Mouse (Mus musculus) stomach, adult 2 months (tissue): ENCODE measurements around the gene Amz1. TPM values are rescaled to one million over a fixed set of nuclear protein-coding genes. Genes with fewer than 3 reads are reported as not detected.

Source experiments
- polyA plus RNA-seq: library from polyadenylated mRNA; depleted of rRNA; stranded (reverse); fragments of >200 nt; gene quantifications from 2 replicates; pipeline ENCODE4 v1.2.3, GENCODE M21; 2012; rRNA removed

Amz1 gene
- 0.87 and 0.98 TPM in 2 replicates for polyA plus RNA-seq

DNA sequence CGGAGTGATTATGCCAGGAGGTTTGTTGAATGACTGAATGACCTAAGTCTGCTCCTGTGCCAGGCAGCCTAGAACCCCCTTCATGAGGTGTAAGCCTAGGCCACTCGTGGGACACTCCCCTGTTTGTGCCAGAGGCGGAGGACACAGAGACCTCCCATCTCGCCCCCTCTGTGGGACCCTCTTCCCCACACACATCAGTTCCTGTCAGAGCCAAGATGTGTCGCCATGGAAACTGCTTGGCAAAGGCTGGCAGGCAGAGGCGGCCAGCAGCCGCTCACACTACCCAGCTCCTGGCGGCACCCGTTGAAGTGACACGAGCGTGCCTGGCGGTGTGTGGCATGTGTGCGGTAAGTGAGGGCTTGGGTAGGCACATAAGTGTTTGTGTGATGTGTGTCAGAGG, at the start of gene Amz1:
TSS of gene Amz1 (plus strand) at position 306 of the 400 bp plus-strand sequence.

GRCm38 (mm10) chr5:140702103-140702513, 21.8 kb upstream of the Amz1 start, which contains the start of gene Iqce:
Iqce (minus strand) TSS chr5:140702378.

GRCm38 (mm10) chr5:140704378-140705251, 19.3 kb upstream of the Amz1 start, which contains the start of gene Brat1:
Brat1 (plus strand) TSS chr5:140705011.

Other genes with a start within 250 kb of the Amz1 start
- 13.9 and 18.6 TPM in 2 replicates for gene Chst12, start 218.6 kb upstream of the Amz1 start, polyA plus RNA-seq
- not detected in 2 replicates for gene Grifin, start 159.1 kb upstream of the Amz1 start, polyA plus RNA-seq
- gene Lfng, start 116.8 kb upstream of the Amz1 start, polyA plus RNA-seq: 19.6 and 24.7 TPM in 2 replicates
- gene Ttyh3, start 75.1 kb upstream of the Amz1 start, polyA plus RNA-seq: 11.0 and 11.7 TPM in 2 replicates
- 5.7 and 6.9 TPM in 2 replicates for gene Iqce, start 21.7 kb upstream of the Amz1 start, polyA plus RNA-seq
- gene Brat1, start 19.1 kb upstream of the Amz1 start, polyA plus RNA-seq: 10.0 and 11.2 TPM in 2 replicates
- 24.0 and 32.0 TPM in 2 replicates for gene Gna12, start 106.3 kb downstream of the Amz1 start, polyA plus RNA-seq